Mouse (Mus musculus) cortical plate, adult 2 months (tissue): ENCODE results near the gene Hadh. TPM values are rescaled to one million over a fixed set of nuclear protein-coding genes. Genes with fewer than 3 reads are reported as not detected.
A peak's percentile ranks its signal among the peaks of the same experiment; 100 is the strongest.

Experiments used
- H3K27ac ChIP-seq: fragments of 200-500 bp; 2 replicates; pipeline ENCODE4 v1.5.1; 2012; ENCODE audit warnings: low read length, control low read depth, inconsistent platforms; ENCODE audit not compliant: insufficient read depth
- H3K4me1 ChIP-seq: fragments of 200-500 bp; 2 replicates; pipeline ENCODE4 v1.6.1; 2011; ENCODE audit warnings: low read length; ENCODE audit not compliant: control insufficient read depth, insufficient read depth
- H3K4me3 ChIP-seq: fragments of 200-500 bp; 2 replicates; pipeline ENCODE4 v1.5.1; 2011; ENCODE audit warnings: mild to moderate bottlenecking, low read length, control low read depth; ENCODE audit not compliant: insufficient read depth
- CTCF ChIP-seq: fragments of 200-500 bp; IDR thresholded peaks from 2 replicates; pipeline ENCODE4 v1.5.1; 2011; ENCODE audit warnings: mild to moderate bottlenecking, control low read depth, low read length; ENCODE audit not compliant: insufficient read depth; ENCODE audit errors: extremely low read depth
- POLR2A ChIP-seq: fragments of 200-500 bp; IDR thresholded peaks from 2 replicates; pipeline ENCODE4 v1.6.1; 2011; ENCODE audit warnings: mild to moderate bottlenecking, low read length, control low read depth; ENCODE audit not compliant: insufficient read depth; ENCODE audit errors: extremely low read depth
- polyA plus RNA-seq: library from polyadenylated mRNA; depleted of rRNA; stranded (reverse); fragments of >200 nt; gene quantifications from 2 replicates; pipeline ENCODE4 v1.2.3, GENCODE M21; 2012

Gene Hadh
- polyA plus RNA-seq, 1 experiment: 46.0 TPM

DNA sequence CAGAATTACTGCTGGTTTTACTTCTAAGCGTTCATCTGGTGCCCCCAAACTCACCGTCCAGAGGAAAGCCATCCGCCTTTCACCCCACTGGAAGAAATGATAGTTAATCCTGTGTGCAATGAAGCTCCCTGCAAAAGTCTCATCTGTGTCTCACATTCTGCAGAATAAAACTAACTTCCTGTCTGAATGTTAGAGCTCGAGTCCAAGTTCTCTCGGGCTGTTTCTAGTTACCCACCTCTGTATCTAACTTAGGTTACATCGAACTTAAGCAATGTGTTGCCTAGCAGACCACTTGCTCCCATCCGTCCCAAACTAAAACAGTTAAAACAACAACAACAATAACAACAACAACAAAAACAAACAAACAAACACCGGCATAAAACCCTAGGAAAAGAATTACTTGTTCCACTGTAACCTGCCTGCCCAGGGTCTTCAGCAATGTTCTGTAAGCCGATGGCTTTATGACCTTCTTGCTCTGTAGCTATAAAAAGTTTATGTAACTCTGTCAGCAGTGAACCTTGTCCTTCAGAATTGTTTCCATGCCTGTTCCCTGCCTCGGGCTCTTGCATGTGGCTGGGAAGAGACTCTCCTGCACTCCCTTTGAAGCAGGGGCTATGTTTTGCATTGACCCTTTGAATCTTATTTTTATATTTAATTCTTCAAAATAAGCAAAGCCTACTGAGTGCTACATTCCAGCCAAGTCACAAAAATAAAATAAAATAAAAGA lies 636 bp upstream of the Hadh start:
- Histone ChIP-seq H3K4me3 (peak overlapping the region; percentile 74), H3K4me1 (no peaks in the 10 kb centered on the region; the same call in 1 of the 2 replicates), H3K27ac (0 out of 2 replicates have a peak overlapping the region, but pooled peaks have one; percentile 23)
- no peak for TF ChIP-seq POLR2A
- no peak for TF ChIP-seq CTCF

GRCm38 (mm10) chr3:131271157-131271556 lies 744 bp downstream of the Hadh start:
- H3K27ac ChIP-seq: no peak overlapping the region
- H3K4me3 ChIP-seq: peak overlapping the region; percentile 74
- H3K4me1 ChIP-seq: no peaks in the 10 kb centered on the region; the same call in 1 of the 2 replicates
- TF ChIP-seq POLR2A: no peak
- no peak for TF ChIP-seq CTCF

- Histone ChIP-seq H3K4me3 (no peak overlapping the region), H3K27ac (no peak overlapping the region), H3K4me1 (no peaks in the 10 kb centered on the region; the same call in 1 of the 2 replicates)
- TF ChIP-seq POLR2A (no peak), CTCF (no peak)
Measured at GRCm38 (mm10) chr3:131270381-131270780, 1.5 kb downstream of the Hadh start.

GRCm38 (mm10) chr3:131266366-131267050 lies 5.4 kb downstream of the Hadh start:
- Histone ChIP-seq H3K27ac (no peak overlapping the region), H3K4me3 (no peak overlapping the region), H3K4me1 (no peaks in the 10 kb centered on the region; the same call in 1 of the 2 replicates)
- TF ChIP-seq POLR2A (no peak), CTCF (no peak)

GRCm38 (mm10) chr3:131265516-131265915 lies 6.4 kb downstream of the Hadh start:
- TF ChIP-seq POLR2A (no peak), CTCF (no peak)
- H3K4me3 ChIP-seq: no peak overlapping the region
- no peaks in the 10 kb centered on the region; the same call in 1 of the 2 replicates for H3K4me1 ChIP-seq
- no peak overlapping the region for H3K27ac ChIP-seq

- no peak for TF ChIP-seq CTCF
- TF ChIP-seq POLR2A: no peak
- Histone ChIP-seq H3K27ac (no peak overlapping the region), H3K4me3 (no peak overlapping the region), H3K4me1 (no peaks in the 10 kb centered on the region; the same call in 1 of the 2 replicates)
Measured at GRCm38 (mm10) chr3:131263766-131264486, 8.0 kb downstream of the Hadh start.

- no peak for TF ChIP-seq POLR2A
- Histone ChIP-seq H3K27ac (no peak overlapping the region), H3K4me3 (no peak overlapping the region), H3K4me1 (no peaks in the 10 kb centered on the region; the same call in 1 of the 2 replicates)
Measured at GRCm38 (mm10) chr3:131260418-131260817, 11.5 kb downstream of the Hadh start.

GRCm38 (mm10) chr3:131259392-131259965 lies 12.4 kb downstream of the Hadh start:
- Histone ChIP-seq H3K27ac (no peak overlapping the region), H3K4me1 (no peaks in the 10 kb centered on the region; the same call in 1 of the 2 replicates), H3K4me3 (no peak overlapping the region)
- TF ChIP-seq CTCF: no peak
- no peak for TF ChIP-seq POLR2A

- H3K27ac ChIP-seq: no peak overlapping the region
- no peak for TF ChIP-seq CTCF
- no peak for TF ChIP-seq POLR2A
- no peak overlapping the region for H3K4me3 ChIP-seq
- no peaks in the 10 kb centered on the region; the same call in 1 of the 2 replicates for H3K4me1 ChIP-seq
Measured at GRCm38 (mm10) chr3:131258921-131259320, 13.0 kb downstream of the Hadh start.
